Mouse (Mus musculus) liver, embryonic 11.5 days (tissue): ENCODE data around the gene Magi1. TPM values are rescaled to one million over a fixed set of nuclear protein-coding genes. Genes with fewer than 3 reads are reported as not detected.

Experiments
- ATAC-seq: fragments of 200-750 bp; cut with Nextera tagmentation; replicated peaks from 2 replicates; pipeline ENCODE4 v1.8.0; 2017; ENCODE audit warnings: moderate number of reproducible peaks, mild to moderate bottlenecking, moderate TSS enrichment, moderate library complexity; ENCODE audit not compliant: low FRiP score
- DNase-seq: peaks from one replicate; pipeline ENCODE4 v3.0.0-alpha.2; 2017; ENCODE audit warnings: low spot score
- H3K27ac ChIP-seq: fragments of 300-500 bp; sonication (generic); 2 replicates; pipeline ENCODE4 v1.5.1; 2014; ENCODE audit warnings: mild to moderate bottlenecking, low read depth, low read length, control low read depth
- H3K27me3 ChIP-seq: fragments of 300-500 bp; sonication (generic); replicated peaks from 2 replicates; pipeline ENCODE4 v1.6.1; 2014; ENCODE audit warnings: low read length, mixed read lengths; ENCODE audit not compliant: control insufficient read depth, insufficient read depth
- H3K36me3 ChIP-seq: fragments of 300-500 bp; sonication (generic); 2 replicates; pipeline ENCODE4 v1.6.1; 2014; ENCODE audit warnings: mild to moderate bottlenecking, low read length, moderate library complexity, mixed read lengths; ENCODE audit not compliant: control insufficient read depth, insufficient read depth
- H3K4me1 ChIP-seq: fragments of 300-500 bp; sonication (generic); replicated peaks from 2 replicates; pipeline ENCODE4 v1.6.1; 2014; ENCODE audit warnings: low read length, mixed read lengths; ENCODE audit not compliant: control insufficient read depth, insufficient read depth
- H3K4me2 ChIP-seq: fragments of 300-500 bp; sonication (generic); 2 replicates; pipeline ENCODE4 v1.6.1; 2014; ENCODE audit warnings: mild to moderate bottlenecking, control low read depth, moderate library complexity
- H3K4me3 ChIP-seq: fragments of 300-500 bp; sonication (generic); 2 replicates; pipeline ENCODE4 v1.5.1; 2014; ENCODE audit warnings: low read depth, low read length, control low read depth
- H3K9ac ChIP-seq: fragments of 300-500 bp; sonication (generic); 2 replicates; pipeline ENCODE4 v1.6.1; 2014; ENCODE audit warnings: low read depth, low read length, control low read depth
- H3K9me3 ChIP-seq: fragments of 300-500 bp; sonication (generic); 2 replicates; pipeline ENCODE4 v1.6.1; 2016; ENCODE audit warnings: low read length, inconsistent platforms, mixed read lengths; ENCODE audit not compliant: control insufficient read depth
- WGBS: fragments of 180-500 bp; shearing (Covaris S2); extraction: QIAGEN DNeasy Blood & Tissue Kit; methylation state at CpG from one replicate; pipeline ENCODE4 v1.1.7; 2014; 5-methylcytosine and 5-hydroxymethylcytosine counted together
- polyA plus RNA-seq: library from polyadenylated mRNA; unstranded; fragments of >200 nt; fragmentation: Nextera tagmentation; extraction: Ambion mirVana; gene quantifications from 2 replicates; pipeline ENCODE4 v1.2.1, GENCODE M21; 2014

Magi1 gene
- polyA plus RNA-seq, 1 experiment from 2014 or later: 4.6 TPM

GRCm38 (mm10) chr6:94264183-94264941 lies 19.4 kb downstream of the Magi1 start:
- WGBS: 68% methylated on average over 7 of the region's 7 CpGs
- Histone ChIP-seq H3K36me3 (no peaks in the 10 kb centered on the region), H3K27ac (no peak overlapping the region), H3K9ac (no peak overlapping the region), H3K4me3 (no peak overlapping the region), H3K4me2 (no peak overlapping the region), H3K9me3 (no peaks in the 10 kb centered on the region), H3K27me3 (no peaks in the 10 kb centered on the region), H3K4me1 (peaks cover 5% of the 10 kb centered on the region)
- DNase-seq (no peak), ATAC-seq (no peak)

GRCm38 (mm10) chr6:94260831-94261230 lies 22.9 kb downstream of the Magi1 start:
- H3K4me2 ChIP-seq: no peak overlapping the region

GRCm38 (mm10) chr6:94259981-94260380 lies 23.7 kb downstream of the Magi1 start:
- H3K27me3 ChIP-seq: no peaks in the 10 kb centered on the region
- DNase-seq: no peak
- no peak overlapping the region for H3K4me2 ChIP-seq
- peaks cover 22% of the 10 kb centered on the region for H3K4me1 ChIP-seq
- no peaks in the 10 kb centered on the region for H3K9me3 ChIP-seq
- H3K36me3 ChIP-seq: no peaks in the 10 kb centered on the region
- H3K27ac ChIP-seq: no peak overlapping the region
- WGBS: 82% methylated on average over 2 of the region's 2 CpGs
- H3K4me3 ChIP-seq: no peak overlapping the region
- H3K9ac ChIP-seq: no peak overlapping the region
- ATAC-seq: no peak

More at GRCm38 (mm10) chr6:94260831-94261230, 22.9 kb downstream of the Magi1 start:
- no peaks in the 10 kb centered on the region for H3K36me3 ChIP-seq
- H3K27ac ChIP-seq: no peak overlapping the region
- no peak overlapping the region for H3K4me3 ChIP-seq
- DNase-seq: no peak
- H3K27me3 ChIP-seq: no peaks in the 10 kb centered on the region
- WGBS: 82% methylated on average over 5 of the region's 5 CpGs
- ATAC-seq: no peak
- H3K9ac ChIP-seq: no peak overlapping the region
- H3K9me3 ChIP-seq: no peaks in the 10 kb centered on the region
- H3K4me1 ChIP-seq: peaks cover 14% of the 10 kb centered on the region

GRCm38 (mm10) chr6:94257831-94258173 lies 25.9 kb downstream of the Magi1 start:
- 79% methylated on average over 3 of the region's 3 CpGs for WGBS
- H3K4me2 ChIP-seq: no peak overlapping the region
- no peak overlapping the region for H3K27ac ChIP-seq
- no peak for DNase-seq
- H3K36me3 ChIP-seq: no peaks in the 10 kb centered on the region
- peaks cover 20% of the 10 kb centered on the region for H3K4me1 ChIP-seq
- H3K27me3 ChIP-seq: no peaks in the 10 kb centered on the region
- H3K9ac ChIP-seq: no peak overlapping the region
- ATAC-seq: no peak; the same call in 1 of the 2 replicates
- H3K4me3 ChIP-seq: no peak overlapping the region
- H3K9me3 ChIP-seq: no peaks in the 10 kb centered on the region

DNA sequence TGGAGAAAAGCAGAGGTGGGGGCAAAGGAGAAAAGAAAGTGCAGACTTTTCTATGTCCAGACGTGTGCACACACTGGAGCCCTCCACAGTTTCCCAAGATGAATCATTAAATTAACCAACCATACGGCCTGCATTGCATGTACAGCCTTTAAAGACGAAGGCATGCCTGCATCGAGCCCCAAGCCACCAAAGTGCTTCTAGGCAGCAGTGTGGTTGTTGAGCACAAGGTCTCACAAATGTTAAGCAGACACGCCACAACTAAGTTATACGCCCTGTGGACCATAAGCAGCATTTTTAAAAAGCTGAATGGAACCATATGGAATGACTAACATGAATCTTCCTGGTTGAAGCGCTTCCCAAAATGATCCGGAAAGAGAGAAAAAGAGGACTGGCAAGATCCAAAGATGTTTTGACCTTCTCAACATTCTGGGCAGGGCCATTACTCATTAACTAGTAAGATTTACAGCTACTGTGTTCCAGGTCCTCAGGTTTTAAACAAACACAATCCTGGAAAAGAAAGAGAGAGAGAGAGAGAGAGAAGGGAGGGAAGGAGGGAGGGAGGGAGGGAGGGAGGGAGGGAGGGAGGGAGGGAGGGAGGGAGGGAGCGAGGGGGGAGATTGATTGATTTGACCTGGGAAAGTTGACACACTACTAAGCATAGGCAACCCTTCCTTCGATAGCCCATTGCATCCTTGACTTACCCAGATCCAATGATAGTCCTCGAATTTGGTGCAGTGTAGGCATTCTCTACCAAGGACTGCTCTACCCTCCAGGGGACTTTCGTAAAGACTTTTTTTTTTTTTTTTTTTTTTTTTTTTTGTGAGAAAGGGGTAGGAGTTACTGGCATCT lies 26.5 kb downstream of the Magi1 start:
- H3K9ac ChIP-seq: no peak overlapping the region
- 0 out of 2 replicates have a peak overlapping the region, but pooled peaks have one; percentile 7 for H3K4me2 ChIP-seq
- ATAC-seq (no peak; the same call in 1 of the 2 replicates), DNase-seq (no peak)
- WGBS: 72% methylated on average over 12 of the region's 12 CpGs
- no peaks in the 10 kb centered on the region for H3K27me3 ChIP-seq
- peaks cover 20% of the 10 kb centered on the region for H3K4me1 ChIP-seq
- H3K27ac ChIP-seq: 0 out of 2 replicates have a peak overlapping the region, but pooled peaks have one; percentile 25
- no peaks in the 10 kb centered on the region for H3K36me3 ChIP-seq
- H3K9me3 ChIP-seq: no peaks in the 10 kb centered on the region
- H3K4me3 ChIP-seq: no peak overlapping the region

DNA sequence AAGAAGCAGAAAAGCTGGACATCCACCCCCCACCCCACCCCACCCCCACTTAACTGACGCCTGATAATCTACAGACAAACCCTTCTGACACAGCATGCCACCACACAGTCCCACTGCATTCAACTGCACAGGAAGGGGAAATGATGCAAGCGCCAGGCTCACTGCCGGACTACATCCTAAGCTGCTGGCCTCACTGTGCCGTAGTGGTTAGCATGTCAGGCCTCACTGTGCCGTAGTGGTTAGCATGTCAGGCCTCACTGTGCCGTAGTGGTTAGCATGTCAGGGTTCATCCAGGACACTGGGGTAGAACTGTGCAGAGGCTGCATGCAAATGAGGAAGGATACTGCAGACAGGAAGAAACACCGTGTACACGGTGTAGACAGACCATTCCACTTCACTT lies 29.8 kb downstream of the Magi1 start:
- Histone ChIP-seq H3K27me3 (no peaks in the 10 kb centered on the region), H3K9ac (no peak overlapping the region), H3K4me3 (no peak overlapping the region), H3K9me3 (no peaks in the 10 kb centered on the region), H3K27ac (no peak overlapping the region), H3K4me1 (peaks cover 15% of the 10 kb centered on the region), H3K4me2 (no peak overlapping the region), H3K36me3 (no peaks in the 10 kb centered on the region)
- peak; percentile 63; the same call in 1 of the 2 replicates for ATAC-seq
- no peak for DNase-seq
- WGBS: 39% methylated on average over 8 of the region's 8 CpGs

DNA sequence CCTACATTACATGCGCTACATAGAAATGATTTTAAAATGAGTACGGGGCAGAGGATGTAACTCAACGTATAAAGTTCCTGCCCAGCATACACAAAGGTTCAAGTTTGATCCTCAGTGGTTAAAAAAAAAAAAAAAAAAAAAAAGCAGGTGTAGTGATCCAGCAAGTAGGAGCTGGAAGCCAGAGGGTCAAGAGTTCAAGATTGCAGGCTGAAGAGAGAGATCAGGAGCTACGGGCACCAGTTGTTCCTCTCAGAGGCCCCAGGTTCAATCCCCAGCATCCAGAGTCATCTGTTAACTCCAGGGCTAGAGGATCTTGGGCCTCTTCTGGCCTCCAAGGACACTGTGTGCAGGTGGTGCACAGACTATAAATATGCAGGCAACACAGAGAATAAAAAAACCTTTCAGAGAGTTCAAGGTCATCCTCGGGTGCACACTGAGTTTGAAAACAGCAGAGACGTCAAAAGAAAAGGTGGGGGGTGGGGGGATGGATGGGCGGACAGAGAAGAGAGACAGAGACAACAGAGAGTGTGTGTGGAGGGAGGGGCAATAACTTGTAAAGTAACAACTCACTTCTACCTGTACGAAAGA lies 32.3 kb downstream of the Magi1 start:
- no peak overlapping the region for H3K4me2 ChIP-seq
- ATAC-seq (no peak), DNase-seq (no peak)
- 66% methylated on average over 8 of the region's 8 CpGs for WGBS
- no peaks in the 10 kb centered on the region for H3K27me3 ChIP-seq
- H3K36me3 ChIP-seq: no peaks in the 10 kb centered on the region
- no peak overlapping the region for H3K9ac ChIP-seq
- H3K4me3 ChIP-seq: no peak overlapping the region
- peaks cover 8% of the 10 kb centered on the region; the same call in 1 of the 2 replicates for H3K4me1 ChIP-seq
- H3K27ac ChIP-seq: no peak overlapping the region
- H3K9me3 ChIP-seq: no peaks in the 10 kb centered on the region

DNA sequence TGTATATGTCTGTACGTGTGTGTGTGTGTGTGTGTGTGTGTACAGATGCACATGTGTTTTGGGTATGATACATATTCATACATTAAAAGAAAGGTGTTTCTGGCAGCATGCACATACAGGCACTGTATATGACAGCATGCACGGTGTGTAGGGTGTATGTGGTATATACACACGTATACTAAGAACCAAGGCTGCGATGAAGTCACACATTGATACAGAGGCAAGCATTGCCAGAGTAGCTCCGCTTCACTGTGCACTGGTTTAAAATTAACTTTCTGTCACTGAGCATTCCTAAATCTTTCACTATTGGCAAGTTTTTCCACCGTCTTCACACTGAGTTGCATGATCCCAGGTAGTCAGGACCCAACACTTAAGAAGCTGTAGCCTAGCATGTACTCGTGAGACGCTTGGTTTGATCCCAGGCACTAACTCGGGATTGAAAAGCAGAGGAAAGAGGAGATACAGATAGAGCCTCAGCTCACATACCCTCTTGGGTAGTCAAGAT lies 34.4 kb downstream of the Magi1 start:
- Histone ChIP-seq H3K4me2 (no peak overlapping the region), H3K27ac (no peak overlapping the region)
- WGBS: 85% methylated on average over 9 of the region's 9 CpGs

More for the DNA sequence above, 34.4 kb downstream of the Magi1 start:
- Histone ChIP-seq H3K9ac (no peak overlapping the region), H3K36me3 (no peaks in the 10 kb centered on the region), H3K27me3 (no peaks in the 10 kb centered on the region), H3K4me1 (no peaks in the 10 kb centered on the region; the same call in 1 of the 2 replicates), H3K4me3 (no peak overlapping the region), H3K9me3 (no peaks in the 10 kb centered on the region)
- DNase-seq (no peak), ATAC-seq (no peak)
